Mouse (Mus musculus): ENCODE data around the gene Uqcc2.

DNA sequence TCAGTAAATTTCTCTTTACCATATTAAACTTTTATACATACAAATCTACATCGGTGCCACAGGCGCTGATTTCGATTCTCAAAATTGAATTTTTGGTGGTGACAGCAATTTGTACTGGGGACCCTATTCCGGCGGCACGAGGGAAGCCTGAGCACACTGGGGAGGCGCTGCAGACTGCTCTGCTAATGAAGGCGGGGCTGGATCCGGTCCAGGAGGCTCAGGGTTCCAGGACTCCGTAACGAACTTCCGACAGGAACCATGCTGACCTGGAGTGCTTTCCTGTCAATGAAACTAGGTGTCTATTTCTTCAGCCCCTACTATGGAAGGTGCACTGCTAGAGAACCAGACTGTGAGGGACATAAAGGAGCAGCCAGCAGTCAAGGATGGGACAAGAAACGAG lies 4.4 kb downstream of the Uqcc2 start:
- TF ChIP-seq POLR2A (IDR thresholded peaks at IDR 0.05; ENCODE audit: insufficient read length, low read depth) (no peak), MAX (IDR thresholded peaks at IDR 0.05; ENCODE audit: low read depth) (no peak), TCF12 (IDR thresholded peaks at IDR 0.05; ENCODE audit: insufficient read depth, poor library complexity, severe bottlenecking) (no peak), TCF3 (IDR thresholded peaks at IDR 0.05; ENCODE audit: insufficient read length, low read depth) (no peak), POLR2AphosphoS2 (IDR thresholded peaks at IDR 0.05; ENCODE audit: insufficient read length, low read depth) (no peak), MYOG (IDR thresholded peaks at IDR 0.05; ENCODE audit: control insufficient read depth in 1 of 3, insufficient read depth in 1 of 3, insufficient read length in 2 of 3, low read depth in 2 of 3) (no peak), USF1 (IDR thresholded peaks at IDR 0.05; ENCODE audit: low read depth) (no peak), SRF (IDR thresholded peaks at IDR 0.05; ENCODE audit: control insufficient read depth, insufficient read length, low read depth) (no peak), CEBPB (IDR thresholded peaks at IDR 0.05; ENCODE audit: insufficient read depth, poor library complexity, severe bottlenecking) (no peak), MYOD1 (IDR thresholded peaks at IDR 0.05; ENCODE audit: control insufficient read depth in 1 of 3, insufficient read length in 2 of 3, low read depth in 2 of 3) (no peak), REST (IDR thresholded peaks at IDR 0.05; ENCODE audit: insufficient read depth, insufficient read length) (no peak)
